Mouse (Mus musculus): ENCODE data around the gene Gm21970. TPM values are rescaled to one million over a fixed set of nuclear protein-coding genes. Genes with fewer than 3 reads are reported as not detected.
A peak's percentile ranks its signal among the peaks of the same experiment; 100 is the strongest.

Gene Gm21970
- total RNA-seq (2021): not detected

DNA sequence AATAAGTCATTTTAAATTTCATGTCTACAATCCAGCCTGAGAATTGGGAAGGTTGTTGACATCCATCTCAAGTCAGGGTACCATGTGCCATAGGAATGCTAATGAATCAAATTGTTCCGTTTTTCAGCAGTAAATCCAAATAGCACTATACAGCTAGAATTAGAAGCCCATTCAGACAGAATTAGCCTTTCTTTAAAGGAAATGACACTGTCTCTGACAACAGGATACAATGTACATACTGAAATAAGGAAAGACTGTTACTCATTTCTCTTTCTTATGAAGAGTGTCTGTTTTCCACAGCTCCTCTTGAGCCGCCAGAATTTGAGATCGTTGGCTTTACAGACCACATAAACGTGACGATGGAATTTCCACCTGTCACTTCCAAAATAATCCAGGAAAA is at the start of gene Gm21970:
Gm21970 (plus strand) TSS at position 301 of the 400 bp plus-strand sequence.
- intact Hi-C loops (cut with DNase I): no loop called here
- no peak for DNase-seq

DNA sequence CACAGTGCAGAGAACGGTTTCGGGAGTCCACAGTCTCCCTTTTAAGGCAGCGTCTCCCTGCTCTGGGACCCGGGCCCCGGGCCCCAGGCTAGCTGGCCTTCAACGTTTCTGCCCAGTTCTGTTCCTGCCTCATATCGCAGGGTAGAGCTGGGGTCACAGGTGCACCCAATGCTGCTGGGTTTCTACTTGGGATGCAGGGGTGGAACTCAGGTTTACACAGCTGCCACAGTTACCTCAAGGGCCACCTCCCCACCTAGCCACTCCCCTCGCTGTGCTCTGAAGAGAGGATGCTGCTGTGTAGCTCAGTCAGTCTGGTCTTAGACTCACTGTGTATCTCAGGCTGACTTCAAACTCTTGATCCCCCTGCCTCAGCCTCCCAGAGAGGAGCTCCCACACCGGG is 45.0 kb upstream of the Gm21970 start:
- no peak for DNase-seq
- intact Hi-C loops (cut with DNase I): no loop called here

DNA sequence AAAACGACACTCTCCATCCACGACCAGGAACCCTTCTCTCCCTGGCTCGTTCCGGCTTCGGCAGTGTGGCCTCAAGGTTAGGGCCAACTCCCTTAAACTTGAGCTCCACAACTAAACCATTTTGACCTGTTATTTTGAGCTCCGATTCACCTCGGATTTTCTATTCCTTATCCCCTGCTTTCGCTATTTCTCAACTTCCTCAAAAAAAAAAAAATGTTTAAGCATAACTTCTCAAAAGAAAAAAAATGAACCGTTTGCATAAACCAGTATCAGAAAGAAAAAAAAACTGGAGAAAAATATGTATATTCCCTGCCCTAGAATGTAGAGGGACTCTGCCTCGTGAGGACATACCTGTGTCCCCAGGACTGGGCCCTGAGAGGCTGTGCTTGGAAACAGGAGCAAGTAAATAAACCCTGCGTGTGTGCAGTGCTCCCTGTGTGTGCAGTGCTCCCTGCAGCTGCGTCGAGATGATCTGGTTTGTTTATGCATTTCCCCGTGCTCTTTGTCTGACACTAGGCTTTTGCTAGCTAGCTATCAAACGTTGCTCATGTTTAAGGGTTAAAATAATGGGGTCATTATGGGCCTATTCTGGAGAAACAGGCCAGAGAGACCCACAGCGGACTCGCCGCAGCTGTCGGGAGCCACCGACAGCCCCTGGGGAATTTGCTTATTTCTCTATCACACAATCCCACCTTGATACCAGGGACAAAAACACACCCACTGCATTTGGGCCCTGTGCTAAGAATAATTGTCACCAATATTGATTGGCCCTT is 43.8 kb upstream of the Gm21970 start:
- DNase-seq: no peak
- intact Hi-C loops (cut with DNase I): loop anchor here (2.0 kb wide), 1 partner anchor 187 kb away; no protein-coding TSS in a partner anchor

DNA sequence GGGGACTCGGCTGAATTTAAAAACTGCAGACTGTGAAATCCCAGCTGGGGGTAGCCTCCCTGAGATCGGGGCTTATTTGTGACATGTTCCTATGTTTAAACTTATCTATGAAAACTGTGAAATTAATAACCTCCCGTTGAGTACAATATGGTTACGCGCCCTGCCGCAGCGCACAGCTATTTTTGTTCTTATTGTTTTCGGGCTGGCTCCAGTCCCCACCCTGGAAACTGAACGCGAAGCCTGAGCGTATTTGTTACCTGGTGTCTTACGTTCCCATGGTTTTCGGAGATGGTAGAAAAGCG is 43.3 kb upstream of the Gm21970 start:
- DNase-seq: no peak
- intact Hi-C loops (cut with DNase I): loop anchor here (2.0 kb wide), 1 partner anchor 187 kb away; no protein-coding TSS in a partner anchor

DNA sequence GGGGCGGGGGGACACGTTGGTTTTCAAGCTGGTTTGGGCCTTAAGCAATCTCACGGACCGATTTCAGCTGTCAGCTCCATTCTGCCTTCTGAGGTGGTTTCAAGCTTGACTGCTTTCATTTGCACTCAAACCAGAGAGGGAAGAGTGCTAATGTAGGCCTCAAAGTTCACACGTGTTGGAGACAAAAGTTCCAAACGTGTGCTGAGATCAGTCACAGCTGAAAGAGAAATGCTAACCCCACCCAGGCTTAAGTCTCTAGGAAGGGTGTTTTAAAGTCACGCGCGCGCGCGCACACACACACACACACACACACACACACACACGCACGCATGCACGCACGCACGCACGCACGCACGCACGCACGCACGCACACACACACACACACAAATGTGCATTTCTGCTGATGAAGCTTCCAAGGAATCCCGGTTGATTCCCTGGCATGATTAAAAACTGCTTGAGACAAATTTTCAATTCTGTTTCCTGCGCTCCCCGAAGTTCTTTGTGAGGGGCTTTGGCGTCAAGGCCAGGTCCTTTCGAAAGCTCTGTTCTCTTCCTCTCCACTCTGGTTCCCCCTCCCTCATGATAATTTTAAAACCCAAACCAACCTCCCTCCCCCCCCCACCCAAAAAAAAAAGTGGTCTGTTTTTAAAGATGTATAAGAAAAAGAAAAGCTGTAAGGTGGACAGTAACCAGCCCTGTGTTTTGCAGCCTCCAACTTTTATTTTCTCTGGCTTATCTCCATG is 42.8 kb upstream of the Gm21970 start:
- intact Hi-C loops (cut with DNase I): loop anchor here (2.0 kb wide), 1 partner anchor 188 kb away; no protein-coding TSS in a partner anchor

DNA sequence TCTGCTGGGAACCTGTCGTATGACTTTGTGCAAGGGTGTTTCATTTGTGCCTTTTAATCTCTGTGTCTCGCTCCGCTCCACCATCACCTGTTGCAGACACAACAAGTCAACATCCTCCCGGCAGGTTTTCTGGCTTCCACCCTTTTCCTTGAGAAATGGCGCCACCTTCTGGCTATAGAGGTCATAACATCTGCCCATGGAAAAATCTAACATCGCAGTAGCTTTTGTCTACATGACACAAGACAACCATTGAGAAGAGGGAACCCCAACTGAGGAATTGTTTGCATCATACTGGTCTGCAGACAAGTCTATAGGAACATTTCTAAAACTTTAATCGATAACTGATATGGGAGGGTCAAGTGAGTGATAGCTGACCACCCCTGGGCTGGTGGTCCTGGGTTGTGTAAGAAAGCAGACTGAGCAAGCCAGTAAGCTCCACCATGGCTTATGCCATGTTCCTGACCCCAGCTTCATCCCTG is 39.4 kb upstream of the Gm21970 start:
- peak; percentile 79 to 88 for DNase-seq
- intact Hi-C loops (cut with DNase I): loop anchor here (1.0 kb wide), 1 partner anchor 271 kb away; no protein-coding TSS in a partner anchor

More for the DNA sequence above, 42.8 kb upstream of the Gm21970 start:
- peak in 1 of 2 experiments; percentile 43 for DNase-seq

DNA sequence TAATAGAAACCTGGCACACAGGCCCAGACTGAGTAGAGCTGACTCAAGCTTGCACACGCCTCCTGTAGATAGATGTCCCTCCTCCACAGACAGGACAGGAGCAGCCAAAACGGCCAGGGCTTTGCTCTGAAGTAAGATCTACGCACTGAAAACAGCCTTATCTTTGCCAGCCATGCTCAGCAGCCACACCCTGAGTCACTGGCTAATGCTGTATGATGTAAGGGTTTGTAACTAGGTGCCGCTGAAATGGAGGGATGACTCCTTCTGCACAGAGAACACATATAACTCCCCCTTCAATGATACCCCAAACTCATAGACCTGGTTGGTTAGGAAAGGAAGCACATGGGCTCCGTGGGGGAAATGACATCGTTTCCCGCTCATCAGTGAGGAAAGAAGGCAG is 38.8 kb upstream of the Gm21970 start:
- intact Hi-C loops (cut with DNase I): loop anchor here (1.0 kb wide), 1 partner anchor 271 kb away; no protein-coding TSS in a partner anchor

DNA sequence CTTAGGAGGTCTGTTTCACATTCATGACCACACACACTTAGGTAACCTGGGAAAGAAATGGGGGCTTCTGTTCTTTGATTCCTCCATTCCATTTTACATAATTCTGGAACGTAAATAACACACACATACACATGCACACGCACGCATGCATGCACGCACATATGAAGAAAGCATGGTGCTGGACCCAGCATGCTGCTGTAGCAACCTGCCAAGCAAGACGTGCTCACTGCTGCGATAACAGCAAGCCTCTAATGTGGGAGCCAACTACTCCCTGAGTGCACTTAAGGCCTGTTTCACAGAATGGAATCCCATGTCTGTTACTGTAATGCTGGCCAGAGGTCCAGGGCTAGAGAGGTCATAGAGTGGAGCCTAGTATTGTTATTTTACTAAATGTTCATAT is 38.3 kb upstream of the Gm21970 start:
- intact Hi-C loops (cut with DNase I): no loop called here
- no peak for DNase-seq

More for the DNA sequence above, 38.8 kb upstream of the Gm21970 start:
- DNase-seq: no peak

DNA sequence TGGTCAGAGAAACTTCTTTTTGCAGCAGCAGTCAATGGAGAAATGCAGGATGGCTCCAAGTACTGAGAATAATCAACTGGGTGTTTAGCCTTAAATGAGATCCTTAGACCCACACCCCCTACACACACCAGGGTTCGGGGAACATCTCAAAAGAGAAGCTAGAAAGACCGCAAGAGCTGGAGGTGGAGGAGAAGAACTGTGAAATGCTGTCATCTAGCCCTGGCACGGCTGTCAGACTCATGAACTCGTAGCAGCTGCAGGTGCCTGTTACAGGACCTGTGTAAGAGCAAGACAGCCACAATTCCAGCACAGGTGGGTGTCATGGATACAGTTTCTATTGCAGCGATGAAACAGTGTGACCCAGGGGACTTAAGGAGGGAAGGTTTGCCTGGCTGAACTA is 37.9 kb upstream of the Gm21970 start:
- no peak for DNase-seq
- intact Hi-C loops (cut with DNase I): no loop called here

DNA sequence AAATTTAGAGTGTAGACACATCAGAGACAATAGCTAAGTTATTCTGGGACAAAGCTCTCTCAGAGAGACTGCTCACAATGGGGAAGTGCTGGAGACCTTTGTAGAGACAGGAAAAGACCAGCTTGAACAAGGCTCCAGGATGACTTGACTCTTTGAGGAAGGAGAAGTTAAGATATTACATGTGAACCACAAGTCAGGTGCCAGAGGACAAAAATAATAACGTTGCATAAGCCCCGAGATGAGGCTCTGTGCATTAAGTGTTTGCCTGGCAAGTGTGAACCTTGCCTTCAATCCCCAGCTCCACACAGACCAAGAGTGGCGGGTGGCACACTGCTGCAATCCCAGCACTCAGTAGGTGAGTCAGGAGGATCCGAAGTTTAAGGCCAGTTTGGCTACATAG is 36.9 kb upstream of the Gm21970 start:
- intact Hi-C loops (cut with DNase I): no loop called here
- no peak for DNase-seq

DNA sequence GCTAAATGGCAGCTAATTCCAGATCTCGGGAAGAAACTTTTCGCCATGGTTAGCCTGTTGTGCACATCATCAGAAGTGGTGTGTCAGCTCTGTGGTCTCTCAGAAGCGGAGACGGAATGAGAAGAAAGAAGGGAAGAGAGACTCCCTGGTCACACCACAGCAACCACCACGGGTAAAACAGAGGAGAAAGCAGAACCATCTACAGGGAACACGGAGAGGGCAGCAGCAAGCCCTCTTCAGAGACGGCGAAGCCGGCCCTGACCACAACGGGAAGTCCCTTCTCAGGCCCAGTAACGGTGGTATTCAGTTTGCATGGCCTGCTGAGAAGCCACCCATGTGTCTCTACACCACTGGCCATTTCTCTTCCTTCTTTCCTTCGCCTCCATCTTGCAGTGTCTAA is 36.4 kb upstream of the Gm21970 start:
- DNase-seq: peak in 1 of 2 experiments; percentile 30
- intact Hi-C loops (cut with DNase I): loop anchor here (5.0 kb wide), 3 partner anchors 132 to 172 kb away; partner anchors contain the start of gene Ifnar1

DNA sequence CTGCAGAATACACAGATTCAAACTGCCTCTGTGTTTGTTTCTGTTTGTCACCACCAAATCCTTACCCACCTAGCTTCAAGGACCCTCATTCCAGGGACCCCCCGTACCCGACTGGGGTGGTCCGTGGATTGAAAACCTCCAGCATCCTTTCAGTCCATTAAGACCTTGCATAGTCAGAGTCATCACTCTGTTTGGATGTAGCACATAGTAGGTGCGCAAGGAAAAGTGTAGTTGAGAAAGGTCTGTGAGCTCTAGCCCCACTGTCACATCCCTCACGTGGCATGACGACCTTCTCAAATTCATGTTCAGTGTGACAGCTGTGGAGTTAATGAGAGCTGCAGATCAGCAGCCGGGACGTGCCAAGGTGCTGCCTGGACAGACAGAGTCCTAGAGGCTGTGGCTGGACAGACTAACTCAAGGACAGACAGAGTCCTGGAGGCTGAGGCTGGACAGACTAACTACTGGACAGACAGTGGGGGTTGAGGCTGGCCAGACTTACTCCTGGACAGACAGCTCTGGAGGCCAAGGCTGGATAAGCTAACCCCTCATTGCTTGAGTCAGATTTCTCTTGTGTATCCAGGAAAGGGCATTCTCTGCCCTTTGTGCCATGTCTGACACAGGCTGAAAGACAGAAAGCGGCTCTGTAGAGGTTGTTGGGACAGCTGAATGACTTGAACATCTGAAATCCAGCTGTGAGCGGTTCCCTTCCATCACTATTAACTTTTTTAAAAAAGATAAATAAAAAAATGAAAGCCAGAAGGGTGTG is 34.6 kb upstream of the Gm21970 start:
- DNase-seq: no peak
- intact Hi-C loops (cut with DNase I): loop anchor here (5.0 kb wide), 3 partner anchors 130 to 170 kb away; partner anchors contain the start of gene Ifnar1

DNA sequence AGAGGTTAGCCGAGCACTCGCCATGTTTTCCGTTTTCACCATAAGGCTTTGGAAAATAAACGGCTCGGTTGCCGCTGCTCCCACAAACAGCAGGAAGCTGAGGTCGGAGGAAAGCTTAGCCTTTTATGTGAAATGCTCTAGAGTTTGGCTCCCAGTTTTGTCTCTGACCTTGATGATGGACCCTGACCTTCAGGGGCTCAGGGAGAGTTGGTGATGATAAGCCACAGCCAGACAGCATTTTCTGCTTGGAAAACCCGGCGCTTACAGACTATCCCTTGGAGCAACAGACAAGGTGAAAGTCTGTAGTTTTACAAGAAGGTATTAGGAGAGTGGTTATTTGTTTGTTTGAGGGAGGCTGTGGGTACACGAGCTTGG is 34.0 kb upstream of the Gm21970 start:
- intact Hi-C loops (cut with DNase I): loop anchor here (5.0 kb wide), 3 partner anchors 130 to 170 kb away; partner anchors contain the start of gene Ifnar1
- DNase-seq: no peak

DNA sequence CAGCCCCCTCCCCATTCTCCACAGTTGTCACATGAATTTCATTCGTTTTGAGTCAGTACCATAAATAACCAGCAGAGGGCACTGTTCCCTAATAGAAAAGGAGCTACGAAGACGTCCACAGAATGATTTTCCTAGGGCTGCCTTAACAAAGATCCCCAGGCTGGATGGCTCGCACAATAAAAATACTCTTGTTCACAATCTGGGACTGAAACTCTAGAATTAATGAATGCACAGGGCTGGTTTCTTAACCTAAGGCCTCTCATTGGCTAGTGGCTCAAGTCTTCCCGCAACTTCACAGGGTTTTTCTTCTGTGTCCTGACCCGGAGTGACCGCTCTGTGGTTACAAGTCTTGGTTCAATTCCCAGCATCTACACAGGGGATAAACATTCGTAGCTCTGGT is 33.0 kb upstream of the Gm21970 start:
- peak; percentile 77 to 88 for DNase-seq
- intact Hi-C loops (cut with DNase I): loop anchor here (1.0 to 5.0 kb wide), 5 partner anchors 48 to 169 kb away; partner anchors contain the start of genes Ifnar1 and Il10rb

DNA sequence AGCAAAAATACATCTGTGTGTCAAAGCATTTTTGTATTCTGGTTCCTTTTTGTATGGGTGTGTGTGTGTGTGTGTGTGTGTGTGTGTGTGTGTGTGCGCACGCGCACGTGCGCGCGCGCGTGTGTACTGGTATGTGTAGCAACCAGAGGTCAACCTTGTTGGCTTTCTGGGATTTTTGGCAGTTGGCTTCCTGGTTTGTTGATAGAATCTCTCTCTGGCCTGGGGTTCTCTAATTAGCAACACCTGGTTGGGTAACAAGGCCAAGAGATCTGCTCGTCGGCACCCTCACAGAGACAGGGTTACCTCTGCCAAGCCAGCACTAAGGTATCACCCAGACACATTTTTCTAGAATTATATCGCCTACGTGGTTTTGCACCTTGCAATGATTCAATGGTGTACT is 32.0 kb upstream of the Gm21970 start:
- intact Hi-C loops (cut with DNase I): loop anchor here (5.0 kb wide), 3 partner anchors 128 to 168 kb away; partner anchors contain the start of gene Ifnar1
- no peak for DNase-seq

DNA sequence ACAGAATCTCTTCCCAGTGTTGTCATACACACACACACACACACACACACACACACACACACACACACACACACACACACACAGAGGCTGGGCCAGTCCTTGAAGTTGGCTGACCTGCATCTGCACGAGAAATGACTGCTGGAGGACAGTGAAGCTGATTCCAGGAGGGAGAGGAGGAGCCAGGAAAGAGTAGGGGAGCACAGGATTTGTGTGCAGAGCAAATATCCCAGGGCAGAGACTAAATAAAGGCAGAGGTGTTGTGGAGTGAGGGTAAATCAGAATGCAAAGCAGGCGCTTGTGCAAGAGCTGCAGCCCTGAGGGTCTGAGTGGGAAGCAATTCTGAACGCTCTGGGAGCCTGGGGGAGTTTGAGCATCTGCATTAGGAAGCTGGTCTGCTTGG is 31.4 kb upstream of the Gm21970 start:
- intact Hi-C loops (cut with DNase I): no loop called here
- DNase-seq: no peak

DNA sequence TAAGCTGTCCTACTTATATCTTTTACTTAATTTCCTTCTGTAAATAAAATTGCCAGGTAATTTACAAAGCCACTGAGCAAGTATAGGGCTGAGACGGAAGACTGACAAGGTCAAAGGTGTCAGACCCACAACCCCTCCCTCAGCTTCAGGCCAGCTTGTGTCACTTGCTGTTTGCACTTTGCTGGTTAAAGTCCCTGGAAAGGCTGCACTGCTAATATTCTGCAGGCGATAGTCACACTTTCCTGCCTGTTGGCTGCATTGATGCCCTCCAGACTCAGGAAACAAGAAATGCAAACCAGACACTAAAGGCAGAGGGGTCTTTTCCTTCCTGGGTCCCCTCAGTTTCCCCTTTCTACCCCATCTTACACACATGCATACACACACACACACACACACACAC is 29.5 kb upstream of the Gm21970 start:
- intact Hi-C loops (cut with DNase I): loop anchor here (2.0 kb wide), 1 partner anchor 23 kb away; no protein-coding TSS in a partner anchor
- no peak for DNase-seq

DNA sequence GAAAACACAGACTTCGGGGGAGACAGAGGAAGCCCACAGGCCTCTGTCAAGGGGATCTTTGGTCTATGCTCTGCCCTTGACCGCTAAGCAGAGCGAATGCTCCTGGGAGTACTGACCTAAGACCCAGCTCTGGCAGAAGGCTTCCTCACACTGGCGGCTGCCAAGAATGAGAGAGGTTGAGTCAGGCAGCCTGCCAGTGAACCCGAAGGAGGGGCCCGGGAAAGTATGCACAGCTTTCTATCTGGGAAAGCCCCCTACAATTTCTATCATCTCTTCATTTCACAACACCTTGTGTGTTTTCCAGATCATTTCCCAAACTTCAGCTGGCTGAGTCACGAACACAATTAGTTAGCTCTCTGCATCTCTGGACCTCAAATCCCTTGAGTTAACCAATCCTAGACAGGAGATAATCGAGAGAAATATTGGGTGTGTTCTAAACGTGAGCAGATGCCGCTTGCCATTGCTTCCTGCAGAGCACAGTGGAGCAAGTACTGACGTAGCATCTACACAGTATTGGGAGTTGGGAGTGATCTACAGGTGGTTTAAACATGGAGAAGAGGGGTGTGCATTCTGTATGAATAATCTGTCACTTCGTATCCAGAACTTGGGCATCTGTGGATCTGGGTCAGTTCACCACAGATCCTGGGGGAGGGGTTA is 28.8 kb upstream of the Gm21970 start:
- intact Hi-C loops (cut with DNase I): loop anchor here (2.0 kb wide), 1 partner anchor 22 kb away; no protein-coding TSS in a partner anchor
- DNase-seq: peak; percentile 69 to 76

DNA sequence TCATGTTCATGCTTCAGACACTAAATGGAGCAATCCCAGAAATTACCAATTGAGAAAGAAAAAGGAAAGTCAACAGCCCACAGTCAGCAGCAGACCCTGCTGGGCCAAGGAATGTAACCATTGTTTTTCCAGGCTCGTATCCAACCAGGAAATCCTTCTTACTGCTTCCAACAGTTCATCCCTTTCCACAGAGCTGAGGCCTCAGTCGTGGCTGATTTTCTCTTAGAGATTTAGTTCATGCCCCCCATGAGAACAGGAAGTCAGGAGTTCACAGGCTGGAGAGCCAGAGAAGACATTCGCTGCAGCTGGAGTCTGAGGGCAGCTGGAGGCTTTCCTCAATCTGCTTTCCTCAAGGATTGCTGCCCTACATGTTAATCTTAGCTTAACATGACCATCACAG is 28.0 kb upstream of the Gm21970 start:
- intact Hi-C loops (cut with DNase I): loop anchor here (2.0 kb wide), 1 partner anchor 21 kb away; no protein-coding TSS in a partner anchor
- peak; percentile 78 to 84 for DNase-seq

DNA sequence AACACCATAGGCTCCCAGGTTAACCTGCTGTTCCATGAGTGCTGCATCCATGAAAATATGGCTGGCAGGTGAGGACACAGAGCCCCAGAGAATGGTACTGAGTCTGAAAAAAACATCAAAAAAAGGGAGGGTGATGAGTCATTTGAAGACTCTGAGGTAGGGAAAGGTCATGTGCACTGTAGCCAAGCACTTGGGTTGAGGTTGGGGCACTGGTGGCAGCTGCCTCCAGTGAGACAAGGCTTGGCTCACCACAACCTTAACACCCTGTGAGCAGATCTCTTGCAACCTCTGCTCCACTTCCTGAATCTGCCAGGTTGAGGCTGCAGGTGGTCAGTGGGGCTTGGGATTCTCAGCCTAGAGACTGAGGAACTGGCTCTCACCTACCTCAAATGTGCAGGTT is 25.0 kb upstream of the Gm21970 start:
- intact Hi-C loops (cut with DNase I): no loop called here
- DNase-seq: no peak
